Mouse (Mus musculus): ENCODE measurements around the gene Pias4. TPM values are rescaled to one million over a fixed set of nuclear protein-coding genes. Genes with fewer than 3 reads are reported as not detected.
A peak's percentile ranks its signal among the peaks of the same experiment; 100 is the strongest.
"Not testable (repeated sequence)": the region's sequence is repeated elsewhere in the genome, so short reads cannot be mapped to it uniquely, and the experiment has no call there.

Pias4 gene
- 10 to 100 TPM; 12.3 to 12.8 TPM for total RNA-seq (2021)
- long read RNA-seq, experiment 1, transcript Pias4-201 (11 exons, 2,571 nt): major isoform, 10 of 14 reads
- long read RNA-seq, experiment 1, partial matches to known transcripts: 3 of 14 reads
- long read RNA-seq, experiment 1, other reads (novel, unspliced or antisense): 1 of 14 reads
- long read RNA-seq, experiment 2, transcript Pias4-201 (11 exons, 2,571 nt): major isoform, 17 of 22 reads
- long read RNA-seq, experiment 2, partial matches to known transcripts: 2 of 22 reads
- long read RNA-seq, experiment 2, other reads (novel, unspliced or antisense): 3 of 22 reads

DNA sequence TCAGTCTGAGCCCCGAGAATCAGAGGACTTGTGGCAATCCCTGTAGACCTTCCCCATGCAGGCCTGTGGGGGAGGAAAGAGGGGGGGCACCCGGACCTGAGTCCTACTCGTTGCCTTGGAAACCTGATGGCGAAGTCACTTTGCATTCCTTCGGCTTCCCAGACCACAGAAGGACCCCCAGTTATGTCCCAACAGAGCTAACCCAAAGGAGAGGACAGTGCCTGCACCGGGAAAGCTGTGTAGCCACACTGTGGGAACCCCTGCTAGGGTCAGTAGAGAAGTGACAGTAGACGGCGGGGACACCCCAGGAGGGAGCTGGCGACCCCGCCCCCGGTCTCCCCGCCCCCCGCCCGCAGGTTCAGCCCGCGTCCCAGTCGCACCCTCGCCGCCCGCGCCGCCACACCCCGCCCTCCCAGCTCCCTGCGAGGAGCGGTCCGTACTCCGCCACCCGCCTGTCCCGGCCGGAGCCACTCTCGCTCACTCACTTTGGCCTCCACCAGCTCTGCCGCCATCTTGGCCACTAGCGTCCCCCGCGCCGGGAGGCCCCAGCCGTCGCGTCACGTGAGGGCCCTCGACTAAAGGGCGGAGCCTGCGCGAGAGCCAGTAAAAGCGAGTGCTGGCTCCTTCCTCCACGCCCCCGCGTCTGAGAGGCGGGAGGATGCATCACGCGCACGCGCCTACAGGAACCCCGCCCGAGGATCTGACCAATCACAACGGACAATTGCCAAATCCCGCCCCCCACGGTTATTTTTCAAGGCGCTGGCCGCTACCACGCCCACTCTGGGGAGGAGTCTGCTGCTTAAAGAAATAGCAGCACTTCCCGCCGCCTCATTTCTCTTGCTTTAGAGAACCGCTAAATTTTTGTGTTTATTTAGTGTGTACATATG, at the start of gene Pias4:
Gene Pias4, minus strand, starts transcription at position 724 of the 887 bp plus-strand sequence.
- intact Hi-C loops (cut with DNase I; ENCODE audit: low total_unique reads): no loop called here

DNA sequence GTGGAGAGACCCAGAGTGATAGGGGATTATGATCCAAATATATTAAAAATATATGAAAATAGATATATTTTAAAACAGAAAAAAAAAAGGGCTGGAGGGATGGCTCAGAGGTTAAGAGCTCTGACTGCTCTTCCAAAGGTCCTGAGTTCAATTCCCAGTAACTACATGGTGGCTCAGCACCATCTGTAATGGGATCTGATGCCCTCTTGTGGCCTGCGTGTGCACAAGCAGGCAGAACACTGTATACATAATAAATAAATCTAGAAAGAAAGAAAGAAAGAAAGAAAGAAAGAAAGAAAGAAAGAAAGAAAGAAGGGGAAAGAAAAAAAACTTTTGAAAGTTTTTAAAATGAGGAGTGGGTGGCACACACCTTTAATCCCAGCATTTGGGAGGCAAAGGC, 49.5 kb upstream of the Pias4 start:
- intact Hi-C loops (cut with DNase I; ENCODE audit: low total_unique reads); DNase-seq: not testable (repeated sequence)

More for the DNA sequence above, at the start of gene Pias4:
- DNase-seq: peak; percentile 100

GRCm38 (mm10) chr10:81216810-81217209, 49.1 kb upstream of the Pias4 start:
- no peak for DNase-seq
- intact Hi-C loops (cut with DNase I; ENCODE audit: low total_unique reads): no loop called here

GRCm38 (mm10) chr10:81216260-81216659, 48.5 kb upstream of the Pias4 start:
- intact Hi-C loops (cut with DNase I; ENCODE audit: low total_unique reads): no loop called here
- no peak for DNase-seq

DNA sequence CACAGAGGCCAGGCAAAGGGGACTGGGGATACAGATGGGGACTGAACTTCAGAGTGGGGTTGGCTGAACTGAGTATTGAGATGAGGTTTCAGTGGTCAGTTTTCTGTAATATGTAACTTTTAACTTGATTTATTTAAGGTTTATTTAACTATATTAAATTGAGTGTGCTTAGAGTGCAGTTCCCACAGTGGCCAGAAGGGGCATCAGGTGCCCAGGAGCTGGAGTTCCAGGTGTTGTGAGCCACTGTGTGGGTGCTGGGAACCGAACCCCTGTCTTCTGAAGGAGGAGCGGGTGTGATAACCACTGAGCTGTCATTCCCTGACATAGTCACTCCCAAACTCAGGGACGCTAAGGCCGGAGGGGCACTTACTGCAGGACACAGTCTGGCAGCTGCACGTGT, 42.4 kb upstream of the Pias4 start:
- intact Hi-C loops (cut with DNase I; ENCODE audit: low total_unique reads): no loop called here
- DNase-seq: no peak

GRCm38 (mm10) chr10:81204137-81204536, 36.4 kb upstream of the Pias4 start:
- intact Hi-C loops (cut with DNase I; ENCODE audit: low total_unique reads): no loop called here
- DNase-seq: no peak

DNA sequence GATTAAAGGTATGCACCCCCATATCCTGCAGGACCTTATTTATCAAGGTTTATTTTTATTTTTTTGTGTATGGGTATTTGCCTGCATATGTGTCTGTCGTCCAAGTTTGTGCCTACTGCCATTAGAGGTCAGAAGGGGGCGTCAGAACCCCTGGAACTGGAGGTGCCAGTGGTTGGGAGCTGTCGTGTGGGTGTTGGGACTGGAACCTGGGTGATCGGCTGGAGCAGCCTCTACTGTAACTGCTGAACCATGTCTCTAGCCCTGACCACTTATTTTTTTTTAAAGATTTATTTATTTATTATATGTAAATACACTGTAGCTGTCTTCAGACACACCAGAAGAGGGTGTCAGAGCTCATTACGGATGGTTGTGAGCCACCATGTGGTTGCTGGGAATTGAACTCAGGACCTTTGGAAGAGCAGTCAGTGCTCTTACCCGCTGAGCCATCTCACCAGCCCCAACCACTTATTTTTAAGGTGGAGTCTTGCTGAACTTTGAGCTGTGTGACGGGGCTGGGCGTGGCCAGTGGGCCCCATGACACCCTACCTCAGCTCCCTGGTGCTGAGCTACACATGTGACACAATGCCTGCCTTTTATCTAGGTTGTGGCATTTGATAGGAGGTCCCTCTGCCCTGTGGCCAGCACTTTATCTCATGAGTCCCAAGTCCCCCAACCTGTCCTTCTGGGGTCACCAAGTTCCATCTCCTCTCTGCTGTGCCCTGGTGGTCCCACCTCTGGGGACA, 35.4 kb upstream of the Pias4 start:
- no peak for DNase-seq
- intact Hi-C loops (cut with DNase I; ENCODE audit: low total_unique reads): no loop called here

- intact Hi-C loops (cut with DNase I; ENCODE audit: low total_unique reads): no loop called here
- DNase-seq: peak; percentile 71
Measured at GRCm38 (mm10) chr10:81201807-81202758, 34.4 kb upstream of the Pias4 start, which contains the start of gene Nmrk2. Gene Nmrk2, minus strand, starts transcription at chr10:81202051.

DNA sequence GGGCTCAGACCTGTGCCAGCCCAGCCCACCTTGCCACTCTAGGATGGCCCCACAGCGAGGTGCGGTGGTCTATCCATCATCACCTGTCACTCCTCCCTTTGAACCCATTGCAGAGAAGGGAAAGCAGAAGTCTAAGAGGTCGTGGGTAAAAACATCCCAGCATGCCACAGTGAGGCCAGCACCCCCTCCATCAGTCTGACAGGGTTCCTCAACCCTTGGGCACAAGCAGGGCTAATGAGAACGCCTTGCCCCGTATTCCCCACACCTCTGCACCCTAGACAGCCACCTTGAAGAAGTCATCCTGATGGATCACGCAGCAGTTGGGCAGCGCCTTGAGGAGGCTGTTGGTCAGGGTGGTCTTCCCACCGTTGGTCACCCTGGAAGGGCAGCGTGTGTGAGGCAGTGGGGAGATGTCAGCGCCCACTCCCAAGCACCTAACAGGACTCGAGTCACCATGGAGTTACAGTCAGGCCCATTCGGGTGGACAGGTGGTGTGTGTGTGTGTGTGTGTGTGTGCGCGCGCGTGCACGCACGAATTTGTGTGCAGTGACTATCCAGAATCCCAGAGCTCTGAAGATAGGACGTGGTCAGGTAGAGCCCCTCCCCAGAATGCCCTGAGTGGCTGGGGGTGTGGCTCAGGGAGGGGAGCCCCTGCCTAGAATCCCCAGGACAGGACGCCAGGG, 33.0 kb upstream of the Pias4 start:
- intact Hi-C loops (cut with DNase I; ENCODE audit: low total_unique reads): no loop called here
- DNase-seq: no peak

DNA sequence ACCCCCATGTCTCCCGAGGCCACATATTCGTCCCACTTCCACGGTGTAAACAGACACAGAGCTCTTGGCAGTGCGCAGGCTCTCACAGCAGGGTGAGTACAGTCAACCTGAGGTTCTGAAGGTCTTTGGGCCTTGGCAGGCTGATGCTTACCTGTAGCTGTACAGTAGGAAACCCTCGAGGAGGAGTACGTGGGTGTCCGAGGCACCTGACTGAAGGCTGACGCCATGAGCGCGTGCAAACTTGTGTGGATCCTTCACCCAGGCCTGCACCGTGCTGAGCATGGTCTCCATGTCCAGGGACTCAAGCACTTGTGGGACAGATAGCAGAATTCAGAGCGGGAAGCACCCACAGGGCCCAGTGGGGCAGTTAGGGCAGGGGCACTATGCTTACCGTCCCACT, 32.4 kb upstream of the Pias4 start:
- DNase-seq: no peak
- intact Hi-C loops (cut with DNase I; ENCODE audit: low total_unique reads): no loop called here

- intact Hi-C loops (cut with DNase I; ENCODE audit: low total_unique reads): no loop called here
- DNase-seq: no peak
Measured at GRCm38 (mm10) chr10:81198990-81199389, 31.3 kb upstream of the Pias4 start.

- no peak for DNase-seq
- intact Hi-C loops (cut with DNase I; ENCODE audit: low total_unique reads): no loop called here
Measured at GRCm38 (mm10) chr10:81198230-81198629, 30.5 kb upstream of the Pias4 start.

- DNase-seq: no peak
- intact Hi-C loops (cut with DNase I; ENCODE audit: low total_unique reads): no loop called here
Measured at GRCm38 (mm10) chr10:81197305-81197704, 29.6 kb upstream of the Pias4 start.

DNA sequence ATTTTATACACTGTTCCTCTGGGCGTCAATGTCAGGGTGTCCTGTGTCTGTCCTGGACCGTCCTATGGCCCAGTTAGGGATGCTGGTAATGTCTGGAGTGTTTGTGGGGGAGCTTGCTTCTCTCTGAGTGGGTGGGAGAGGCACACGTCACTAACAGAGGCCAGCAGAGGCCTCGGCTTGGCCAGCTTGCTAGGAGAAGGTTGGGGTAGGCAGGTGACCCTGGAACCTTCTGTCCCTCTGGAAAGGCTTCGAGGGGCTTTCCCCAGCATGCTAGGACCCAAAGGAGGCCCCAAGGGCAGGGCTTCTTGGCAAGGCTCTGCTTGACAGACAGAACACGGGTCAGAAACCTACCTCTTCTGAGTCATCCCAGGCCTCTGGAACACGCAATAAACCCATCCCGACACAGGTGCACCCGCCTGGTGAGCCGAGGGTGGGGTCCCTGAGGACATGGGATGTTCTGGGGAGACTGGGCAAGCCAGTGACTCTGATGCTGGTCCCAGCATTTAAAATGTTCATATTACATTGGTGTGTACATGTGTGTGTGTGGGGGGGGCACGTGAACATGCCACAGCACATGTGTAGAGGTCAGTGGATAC, 28.8 kb upstream of the Pias4 start:
- intact Hi-C loops (cut with DNase I; ENCODE audit: low total_unique reads): no loop called here
- no peak for DNase-seq

DNA sequence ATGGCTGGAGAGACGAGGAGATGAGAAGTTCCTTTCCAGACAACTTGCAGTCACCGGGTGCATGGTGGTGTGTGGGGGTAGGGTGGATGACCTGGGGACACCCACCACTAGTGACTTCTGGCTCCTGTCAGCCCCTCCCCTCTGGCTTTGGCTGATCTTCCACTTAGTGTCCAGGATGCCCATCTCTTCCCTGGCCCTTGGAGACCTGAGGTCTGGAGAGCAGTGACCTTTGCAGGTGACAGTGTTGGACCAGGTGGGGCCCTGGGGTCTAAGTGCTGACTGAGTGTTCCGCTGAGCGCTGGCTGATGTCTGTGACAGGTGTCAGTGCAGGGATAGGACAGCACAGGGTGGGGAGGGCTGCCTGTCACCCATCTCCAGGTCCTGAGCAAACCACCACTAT, 27.6 kb upstream of the Pias4 start:
- no peak for DNase-seq
- intact Hi-C loops (cut with DNase I; ENCODE audit: low total_unique reads): no loop called here

GRCm38 (mm10) chr10:81193991-81194774, 26.5 kb upstream of the Pias4 start:
- DNase-seq: peak; percentile 80
- intact Hi-C loops (cut with DNase I; ENCODE audit: low total_unique reads): no loop called here

DNA sequence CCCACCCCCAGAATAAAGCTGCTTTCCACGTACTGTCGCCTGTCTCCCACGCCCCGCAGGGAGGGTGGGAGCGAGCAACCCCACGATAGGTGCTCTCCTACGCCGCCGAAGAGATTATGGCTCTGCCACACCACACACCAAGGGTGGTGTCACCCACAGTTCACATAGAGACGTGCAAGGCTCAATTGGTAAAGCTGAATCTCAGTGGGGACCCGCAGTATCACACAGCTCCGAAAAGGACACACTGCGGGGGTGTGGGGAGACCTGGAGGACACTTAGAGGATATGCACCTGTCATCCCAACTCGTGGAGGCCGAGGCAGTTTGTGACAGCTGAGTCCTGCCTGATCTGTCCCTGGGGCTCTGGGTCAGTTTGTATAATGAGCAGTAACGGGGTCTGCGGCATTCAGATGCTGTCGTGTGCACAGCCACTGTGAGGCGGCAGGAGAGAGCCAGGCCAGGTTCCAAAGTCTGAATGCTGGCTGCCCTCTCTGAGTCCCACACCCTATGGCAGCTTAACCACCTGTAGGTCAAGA, 25.3 kb upstream of the Pias4 start:
- DNase-seq: no peak

More for the DNA sequence above, 25.3 kb upstream of the Pias4 start:
- intact Hi-C loops (cut with DNase I; ENCODE audit: low total_unique reads): no loop called here
